Mouse (Mus musculus) G1E (cell line): ENCODE measurements at regions not wholly inside any gene's neighbourhood (a gene's known extent, or its start where the extent isn't known, plus 50 kb on each side); places are given as distances from the start of the nearest gene placed in this dataset.

ENCODE experiments used
- ATAC-seq: 2 replicates; pipeline ENCODE4 v1.8.0; 2016; ENCODE audit warnings: mild to moderate bottlenecking; ENCODE audit not compliant: insufficient number of reproducible peaks, poor library complexity, low FRiP score, severe bottlenecking; ENCODE audit errors: extremely low read depth
- DNase-seq: peaks from one replicate; pipeline ENCODE4 v3.0.0; 2012; ENCODE audit warnings: low spot score
- H3K27me3 ChIP-seq: 2 replicates; pipeline ENCODE4 v1.6.1; 2012; ENCODE audit warnings: mild to moderate bottlenecking, low read length, inconsistent platforms; ENCODE audit not compliant: insufficient read depth
- H3K36me3 ChIP-seq: replicated peaks from 2 replicates; pipeline ENCODE3; 2012; ENCODE audit warnings: mild to moderate bottlenecking, inconsistent platforms
- H3K4me1 ChIP-seq: 2 replicates; pipeline ENCODE4 v1.6.1; 2012; ENCODE audit warnings: low read depth, low read length, inconsistent platforms, mixed read lengths; ENCODE audit not compliant: insufficient read depth
- H3K4me3 ChIP-seq: 2 replicates; pipeline ENCODE4 v1.5.1; 2012; ENCODE audit warnings: low read depth, mild to moderate bottlenecking, inconsistent platforms, low read length, moderate library complexity, mixed read lengths
- H3K9me3 ChIP-seq: replicated peaks from 2 replicates; pipeline ENCODE4 v1.6.1; 2012; ENCODE audit warnings: inconsistent platforms
- CTCF ChIP-seq: IDR thresholded peaks from 2 replicates; pipeline ENCODE4 v1.5.1; 2012; ENCODE audit warnings: low read depth, low read length, inconsistent platforms, mixed read lengths
- GATA1 ChIP-seq: IDR thresholded peaks from 2 replicates; pipeline ENCODE4 v1.6.1; 2012; ENCODE audit warnings: borderline replicate concordance, low read length, inconsistent platforms, mixed read lengths
- GATA2 ChIP-seq: IDR thresholded peaks from 2 replicates; pipeline ENCODE4 v1.6.1; 2012; ENCODE audit warnings: low read depth, low read length, inconsistent platforms, borderline replicate concordance
- POLR2AphosphoS5 ChIP-seq: IDR thresholded peaks from 2 replicates; pipeline ENCODE4 v1.6.1; 2012; ENCODE audit warnings: low read depth, low read length, inconsistent platforms; ENCODE audit not compliant: insufficient replicate concordance
- TAL1 ChIP-seq: conservative IDR thresholded peaks from 2 replicates; pipeline ENCODE4 v1.6.1; 2012; ENCODE audit warnings: low read depth, low read length, inconsistent platforms, mixed read lengths

- H3K4me3 ChIP-seq = no peak overlapping the region
- H3K4me1 ChIP-seq = no peaks in the 10 kb centered on the region
- H3K27me3 ChIP-seq = no peaks in the 10 kb centered on the region
- no peak for DNase-seq
- TF ChIP-seq CTCF (no peak), GATA1 (no peak), POLR2AphosphoS5 (no peak), GATA2 (no peak), TAL1 (no peak)
- no peaks in the 10 kb centered on the region for H3K36me3 ChIP-seq
- ATAC-seq = no peak
- H3K9me3 ChIP-seq = peaks cover 29% of the 10 kb centered on the region
Measured at GRCm38 (mm10) chr10:91514163-91515020, 333.3 kb upstream of the Tmpo start.

GRCm38 (mm10) chr10:91507038-91507437 lies 325.9 kb upstream of the Tmpo start:
- H3K36me3 ChIP-seq = no peaks in the 10 kb centered on the region
- H3K4me3 ChIP-seq = no peak overlapping the region
- TF ChIP-seq CTCF = no peak
- no peak for TF ChIP-seq POLR2AphosphoS5
- TF ChIP-seq GATA2 = no peak
- no peak for TF ChIP-seq TAL1
- TF ChIP-seq GATA1 = no peak
- ATAC-seq (no peak), DNase-seq (no peak)
- peaks cover 12% of the 10 kb centered on the region for H3K9me3 ChIP-seq
- no peaks in the 10 kb centered on the region for H3K4me1 ChIP-seq
- no peaks in the 10 kb centered on the region for H3K27me3 ChIP-seq

GRCm38 (mm10) chr10:91504891-91505290 lies 323.8 kb upstream of the Tmpo start:
- no peaks in the 10 kb centered on the region for H3K36me3 ChIP-seq
- ATAC-seq (no peak), DNase-seq (no peak)
- no peaks in the 10 kb centered on the region for H3K27me3 ChIP-seq
- H3K9me3 ChIP-seq = peaks cover 17% of the 10 kb centered on the region
- TF ChIP-seq GATA1 (no peak), TAL1 (no peak), POLR2AphosphoS5 (no peak), CTCF (no peak), GATA2 (no peak)
- H3K4me1 ChIP-seq = no peaks in the 10 kb centered on the region
- H3K4me3 ChIP-seq = no peak overlapping the region

- Histone ChIP-seq H3K9me3 (peaks cover 29% of the 10 kb centered on the region), H3K4me1 (no peaks in the 10 kb centered on the region), H3K4me3 (no peak overlapping the region), H3K27me3 (no peaks in the 10 kb centered on the region), H3K36me3 (no peaks in the 10 kb centered on the region)
- ATAC-seq (no peak), DNase-seq (no peak)
- no peak for TF ChIP-seq GATA1
- no peak for TF ChIP-seq CTCF
- TF ChIP-seq GATA2 = no peak
- no peak for TF ChIP-seq TAL1
- no peak for TF ChIP-seq POLR2AphosphoS5
Measured at GRCm38 (mm10) chr10:91498543-91498942, 317.4 kb upstream of the Tmpo start.

DNA sequence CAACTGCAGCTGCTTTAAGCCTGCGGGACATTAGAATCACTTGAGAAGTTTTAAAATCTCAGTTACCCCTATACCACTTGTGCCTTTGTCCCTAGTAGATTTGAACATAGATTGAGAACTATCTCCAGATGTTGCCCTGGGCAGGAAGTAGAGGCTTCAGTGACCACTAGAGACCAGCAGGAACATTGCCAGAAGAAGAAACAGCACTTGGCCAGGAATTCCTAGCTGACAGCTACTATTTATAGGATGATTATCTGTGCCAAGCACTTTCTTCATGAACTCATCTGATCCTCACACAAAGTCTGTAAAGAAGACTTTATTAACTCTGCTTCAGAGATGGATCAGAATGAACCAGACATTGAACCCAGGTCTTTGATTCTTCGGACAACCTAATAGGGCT lies 283.6 kb upstream of the Tmpo start:
- TF ChIP-seq CTCF = no peak
- TF ChIP-seq GATA2 = no peak
- no peak for TF ChIP-seq TAL1
- TF ChIP-seq POLR2AphosphoS5 = no peak
- TF ChIP-seq GATA1 = no peak
- ATAC-seq (no peak), DNase-seq (no peak)
- Histone ChIP-seq H3K36me3 (no peaks in the 10 kb centered on the region), H3K27me3 (no peaks in the 10 kb centered on the region), H3K9me3 (peaks cover 16% of the 10 kb centered on the region), H3K4me1 (no peaks in the 10 kb centered on the region), H3K4me3 (no peak overlapping the region)

DNA sequence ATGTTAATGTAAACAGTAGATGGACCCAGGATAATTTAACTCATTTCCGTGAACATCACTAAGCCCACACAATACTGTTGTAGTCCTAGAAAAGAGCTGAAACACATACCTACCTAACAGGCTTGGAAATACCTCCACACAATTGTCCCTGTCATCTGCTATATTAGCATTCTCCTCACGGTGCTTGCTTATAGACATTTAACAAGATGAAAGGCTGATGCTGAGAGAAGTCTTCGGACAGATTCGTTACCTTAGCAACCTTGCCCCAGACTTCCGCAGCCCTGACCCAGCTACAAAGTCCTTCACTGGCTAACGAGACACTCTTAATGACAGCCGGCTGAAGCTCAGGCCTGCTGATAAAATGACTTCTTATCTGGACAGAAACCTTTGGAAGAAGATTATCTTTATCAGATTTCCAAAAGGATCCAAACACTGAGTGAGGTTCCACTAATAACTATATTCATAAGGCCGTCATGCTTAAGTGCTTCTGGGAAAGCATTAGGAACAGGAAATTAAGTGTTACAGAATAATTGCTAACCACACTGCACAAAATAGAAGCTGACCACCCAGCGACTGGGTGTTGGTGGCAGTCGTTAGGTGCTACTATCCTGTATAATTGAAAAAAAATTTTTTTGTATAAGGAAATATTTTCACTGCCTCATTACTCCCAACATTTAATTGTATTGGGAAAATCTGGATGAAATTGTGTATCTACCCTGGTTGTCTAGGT lies 267.0 kb upstream of the Tmpo start:
- no peak for ATAC-seq
- H3K36me3 ChIP-seq = no peaks in the 10 kb centered on the region
- no peak for DNase-seq
- no peak for TF ChIP-seq POLR2AphosphoS5
- no peak for TF ChIP-seq TAL1
- TF ChIP-seq CTCF = no peak
- TF ChIP-seq GATA2 = no peak
- no peak for TF ChIP-seq GATA1
- H3K4me3 ChIP-seq = no peak overlapping the region
- H3K4me1 ChIP-seq = no peaks in the 10 kb centered on the region
- H3K27me3 ChIP-seq = no peaks in the 10 kb centered on the region
- H3K9me3 ChIP-seq = peaks cover 5% of the 10 kb centered on the region; the same call in 1 of the 2 replicates
